ENCODE assay signal across 8 mouse cellular contexts in genomic region chr15:102721016-102721898, GRCm38 (mm10). TPM values are rescaled to one million over a fixed set of nuclear protein-coding genes. Genes with fewer than 3 reads are reported as not detected.
DNase-seq lines count a peak whose midpoint lies in the region; ATAC-seq and TF ChIP-seq lines count a peak whose summit lies in the region.

No protein-coding gene starts in this region.

- H3K79me2 ChIP-seq in myocyte (ENCODE audit: control insufficient read depth, insufficient read depth), result no peaks in the 10 kb centered on the region

- intact Hi-C loops in left cerebral cortex, postnatal 4 days (cut with DNase I), result no loop called here

- H3K4me2 ChIP-seq in lung, postnatal 0 days (replicated peaks; ENCODE audit: low read depth, low read length), result peak overlapping the region; percentile 69
- peak overlapping the region; percentile 67 for H3K4me2 ChIP-seq in embryonic facial prominence, embryonic 11.5 days (ENCODE audit: low read depth, low read length)
- H3K4me2 ChIP-seq in intestine, embryonic 15.5 days (replicated peaks), result peak overlapping the region; percentile 72
- peak overlapping the region; percentile 98 for H3K4me2 ChIP-seq in myocyte (ENCODE audit: low read depth)

- H3K27ac ChIP-seq in lung, postnatal 0 days (ENCODE audit: low read length), result peak overlapping the region; percentile 77
- H3K27ac ChIP-seq in embryonic facial prominence, embryonic 11.5 days (replicated peaks; ENCODE audit: low read depth, low read length), result no peak overlapping the region
- H3K27ac ChIP-seq in intestine, embryonic 15.5 days, result no peak overlapping the region

- no peak for TF ChIP-seq EP300 in lung, postnatal 0 days (IDR thresholded peaks at IDR 0.05)

- H3K4me1 ChIP-seq in lung, postnatal 0 days (ENCODE audit: insufficient read depth, low read depth, low read length), result no peaks in the 10 kb centered on the region
- no peaks in the 10 kb centered on the region; the same call in 1 of the 2 replicates for H3K4me1 ChIP-seq in embryonic facial prominence, embryonic 11.5 days (ENCODE audit: control insufficient read depth, insufficient read depth, low read length)
- 0 out of 2 replicates have a peak, but pooled peaks cover 8% of the 10 kb centered on the region for H3K4me1 ChIP-seq in intestine, embryonic 15.5 days (replicated peaks)

- no peak overlapping the region for H3ac ChIP-seq in myocyte (ENCODE audit: control insufficient read depth, insufficient read length)

- peaks cover 14% of the 10 kb centered on the region for H3K36me3 ChIP-seq in lung, postnatal 0 days (ENCODE audit: insufficient read depth, low read length)
- no peaks in the 10 kb centered on the region for H3K36me3 ChIP-seq in embryonic facial prominence, embryonic 11.5 days (replicated peaks; ENCODE audit: control insufficient read depth, insufficient read depth, low read depth, low read length)
- H3K36me3 ChIP-seq in intestine, embryonic 15.5 days, result peaks cover 2% of the 10 kb centered on the region; the same call in 1 of the 2 replicates
- no peaks in the 10 kb centered on the region for H3K36me3 ChIP-seq in myocyte (ENCODE audit: control insufficient read depth, insufficient read depth)

- H3K4me3 ChIP-seq in lung, postnatal 0 days (ENCODE audit: low read depth, low read length), result peak overlapping the region; percentile 77
- peak overlapping the region; percentile 62 for H3K4me3 ChIP-seq in embryonic facial prominence, embryonic 11.5 days (ENCODE audit: low read depth, low read length)
- peak overlapping the region; percentile 72 for H3K4me3 ChIP-seq in intestine, embryonic 15.5 days (replicated peaks)
- H3K4me3 ChIP-seq in myocyte, result peak overlapping the region; percentile 72

- H3K27me3 ChIP-seq in lung, postnatal 0 days (replicated peaks; ENCODE audit: insufficient read depth, low read length), result no peaks in the 10 kb centered on the region
- H3K27me3 ChIP-seq in embryonic facial prominence, embryonic 11.5 days (ENCODE audit: control insufficient read depth, insufficient read depth, low read length), result no peaks in the 10 kb centered on the region
- H3K27me3 ChIP-seq in intestine, embryonic 15.5 days (replicated peaks), result no peaks in the 10 kb centered on the region
- no peaks in the 10 kb centered on the region for H3K27me3 ChIP-seq in myocyte (ENCODE audit: control insufficient read depth, insufficient read depth, insufficient read length)

- H3K9me3 ChIP-seq in lung, postnatal 0 days (ENCODE audit: low read length), result no peaks in the 10 kb centered on the region
- H3K9me3 ChIP-seq in embryonic facial prominence, embryonic 11.5 days (replicated peaks; ENCODE audit: control insufficient read depth, low read length), result no peaks in the 10 kb centered on the region
- no peaks in the 10 kb centered on the region for H3K9me3 ChIP-seq in intestine, embryonic 15.5 days

- peak overlapping the region; percentile 76 for H3K9ac ChIP-seq in lung, postnatal 0 days (replicated peaks; ENCODE audit: low read depth)
- peak overlapping the region; percentile 63 for H3K9ac ChIP-seq in embryonic facial prominence, embryonic 11.5 days (replicated peaks; ENCODE audit: low read length)
- peak overlapping the region; percentile 68 for H3K9ac ChIP-seq in intestine, embryonic 15.5 days

- no peak for TF ChIP-seq CTCF in lung, postnatal 0 days (IDR thresholded peaks at IDR 0.05)

- no peak for TF ChIP-seq POLR2A in myocyte (IDR thresholded peaks at IDR 0.05; ENCODE audit: insufficient read length, low read depth)

- peak; percentile 21 for DNase-seq in lung, postnatal 0 days (ENCODE audit: low spot score)
- no peak for DNase-seq in lung, postnatal 14 days
- DNase-seq in embryonic facial prominence, embryonic 11.5 days (ENCODE audit: low spot score), result no peak
- no peak for DNase-seq in cerebellum, adult 11-12 months
- no peak for DNase-seq in embryo, embryonic 10 days (ENCODE audit: low spot score)
- DNase-seq in left cerebral cortex, postnatal 4 days, result no peak

- peak; percentile 1; the same call in 1 of the 2 replicates for ATAC-seq in lung, postnatal 0 days
- ATAC-seq in embryonic facial prominence, embryonic 11.5 days (replicated peaks; ENCODE audit: insufficient number of reproducible peaks, low FRiP score, low TSS enrichment, low read depth), result no peak
- ATAC-seq in intestine, embryonic 15.5 days, result 0 out of 2 replicates have a peak, but pooled peaks have one; percentile 3

- WGBS in lung, postnatal 0 days, result 11% methylated on average over 14 of the region's 14 CpGs
- 19% methylated on average over 14 of the region's 14 CpGs for WGBS in embryonic facial prominence, embryonic 11.5 days
- WGBS in intestine, embryonic 15.5 days, result 15% methylated on average over 14 of the region's 14 CpGs

TF ChIP-seq in myocyte, 11 proteins besides CTCF, POLR2A, EP300 and RAD21:
- TF ChIP-seq TCF3 (IDR thresholded peaks at IDR 0.05; ENCODE audit: insufficient read length, low read depth) (no peak), MYOD1 (IDR thresholded peaks at IDR 0.05; ENCODE audit: control insufficient read depth in 1 of 3, insufficient read length in 2 of 3, low read depth in 2 of 3) (peak; percentile 75 to 85 (median 80)), POLR2AphosphoS2 (IDR thresholded peaks at IDR 0.05; ENCODE audit: insufficient read length, low read depth) (no peak), SRF (IDR thresholded peaks at IDR 0.05; ENCODE audit: control insufficient read depth, insufficient read length, low read depth) (no peak), USF1 (IDR thresholded peaks at IDR 0.05; ENCODE audit: low read depth) (peak; percentile 56), REST (IDR thresholded peaks at IDR 0.05; ENCODE audit: insufficient read depth, insufficient read length) (no peak), E2F4 (IDR thresholded peaks at IDR 0.05; ENCODE audit: insufficient read depth) (no peak), TCF12 (IDR thresholded peaks at IDR 0.05; ENCODE audit: insufficient read depth, poor library complexity, severe bottlenecking) (no peak), CEBPB (IDR thresholded peaks at IDR 0.05; ENCODE audit: insufficient read depth, poor library complexity, severe bottlenecking) (no peak), MAX (IDR thresholded peaks at IDR 0.05; ENCODE audit: low read depth) (no peak), MYOG (IDR thresholded peaks at IDR 0.05; ENCODE audit: control insufficient read depth in 1 of 3, insufficient read depth in 1 of 3, insufficient read length in 2 of 3, low read depth in 2 of 3) (peak in 2 of 3 experiments; percentile 10 to 58)

RNA-seq across cellular contexts. Expression of gene Calcoco1, which starts 0.7 kb away (rescaled TPM):
- polyA plus RNA-seq in lung, postnatal 0 days (2015; fragmentation: Nextera tagmentation; extraction: Ambion mirVana), result 92.3 and 99.4 TPM in 2 replicates
- polyA plus RNA-seq in embryonic facial prominence, embryonic 11.5 days (2014; fragmentation: Nextera tagmentation; extraction: Ambion mirVana), result 32.2 and 34.0 TPM in 2 replicates
- 27.7 and 28.5 TPM in 2 replicates for polyA plus RNA-seq in intestine, embryonic 15.5 days (2015; fragmentation: Nextera tagmentation; extraction: Ambion mirVana)
- 117 TPM for polyA plus RNA-seq in myocyte (2012; fragmentation: generic; extraction: Trizol)
- 10 to 100 TPM; 44.3 to 46.7 TPM for total RNA-seq in left cerebral cortex, postnatal 4 days (2021)

RNA-seq across cellular contexts. Expression of gene Atp5g2, which starts 49.1 kb away (rescaled TPM):
- polyA plus RNA-seq in lung, postnatal 0 days (2015; fragmentation: Nextera tagmentation; extraction: Ambion mirVana), result 48.6 and 49.8 TPM in 2 replicates
- polyA plus RNA-seq in embryonic facial prominence, embryonic 11.5 days (2014; fragmentation: Nextera tagmentation; extraction: Ambion mirVana), result 60.4 and 79.9 TPM in 2 replicates
- polyA plus RNA-seq in intestine, embryonic 15.5 days (2015; fragmentation: Nextera tagmentation; extraction: Ambion mirVana), result 68.2 and 73.2 TPM in 2 replicates
- 947 TPM for polyA plus RNA-seq in myocyte (2012; fragmentation: generic; extraction: Trizol)
- total RNA-seq in left cerebral cortex, postnatal 4 days (2021), result 10 to 100 TPM; 13.4 to 14.1 TPM

Comparison
In these comparisons a context has a peak if more than half of its experiments do, and no peak if none do; other contexts are left out.
1. RNA of gene Atp5g2, which starts 49.1 kb away (polyA plus RNA-seq): 947 TPM in myocyte (single experiment); 68.2 to 73.2 TPM in intestine, embryonic 15.5 days, 60.4 to 79.9 TPM in embryonic facial prominence, embryonic 11.5 days and 48.6 to 49.8 TPM in lung, postnatal 0 days; every median in the first group is over 10 times any median in the second.
2. Peak in every context shown above with its lines, with median percentiles within 50 percentile points of each other: H3K4me2 ChIP-seq, H3K4me3 ChIP-seq and H3K9ac ChIP-seq.